Mouse (Mus musculus): ENCODE data around the gene Mfsd5. TPM values are rescaled to one million over a fixed set of nuclear protein-coding genes. Genes with fewer than 3 reads are reported as not detected.

Mfsd5 gene
- polyA plus RNA-seq, 1 experiment from 2014 or later, result 46.7 TPM

DNA sequence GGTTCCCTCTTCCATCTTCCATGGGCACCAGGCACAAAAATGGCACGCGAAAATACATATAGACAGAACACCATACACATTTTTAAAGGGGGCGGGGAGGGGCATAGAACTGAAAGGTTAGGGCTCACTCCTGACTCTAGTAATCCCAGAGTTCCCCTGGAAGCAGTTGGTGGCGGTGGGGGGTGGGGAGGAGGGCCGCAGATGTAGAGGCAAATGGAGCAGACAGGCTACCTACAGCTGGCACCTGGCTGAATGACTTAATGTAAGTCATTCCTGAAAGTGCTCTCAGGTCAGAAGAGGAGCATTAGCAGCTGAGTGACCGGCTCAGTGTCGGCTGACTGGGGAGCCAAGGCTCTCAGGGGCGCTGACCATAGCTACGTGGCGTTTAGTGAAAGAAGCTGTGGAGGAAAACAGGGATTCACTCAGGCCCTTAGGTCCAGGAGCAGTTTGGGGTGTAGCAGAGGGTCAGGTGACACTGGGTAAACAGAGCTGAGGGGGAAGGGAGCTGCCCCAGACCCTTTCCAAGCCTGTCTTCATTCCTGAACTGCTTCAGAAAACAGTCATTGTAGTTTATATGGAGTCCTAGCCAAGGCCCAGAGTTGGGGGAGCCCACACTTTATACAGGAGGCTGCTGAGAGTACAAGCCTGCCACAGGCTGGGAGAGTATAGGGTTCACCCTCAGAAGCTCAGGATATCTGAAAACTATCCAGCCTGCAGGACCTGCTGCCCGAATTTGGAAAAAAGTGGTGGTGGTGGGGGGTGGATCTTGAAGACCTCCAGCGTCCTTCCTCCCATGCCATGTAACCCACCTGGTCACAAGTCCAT lies 36.6 kb upstream of the Mfsd5 start:
- no peak for ATAC-seq
- Histone ChIP-seq H3K27ac (no peak overlapping the region), H3K9ac (0 out of 2 replicates have a peak overlapping the region, but pooled peaks have one; percentile 37), H3K9me3 (replicated peaks) (no peaks in the 10 kb centered on the region), H3K4me2 (no peak overlapping the region), H3K4me1 (peaks cover 37% of the 10 kb centered on the region), H3K4me3 (no peak overlapping the region), H3K27me3 (peaks cover 49% of the 10 kb centered on the region), H3K36me3 (ENCODE audit: poor library complexity, severe bottlenecking) (no peaks in the 10 kb centered on the region)
- WGBS, result 28% methylated on average over 12 of the region's 12 CpGs

DNA sequence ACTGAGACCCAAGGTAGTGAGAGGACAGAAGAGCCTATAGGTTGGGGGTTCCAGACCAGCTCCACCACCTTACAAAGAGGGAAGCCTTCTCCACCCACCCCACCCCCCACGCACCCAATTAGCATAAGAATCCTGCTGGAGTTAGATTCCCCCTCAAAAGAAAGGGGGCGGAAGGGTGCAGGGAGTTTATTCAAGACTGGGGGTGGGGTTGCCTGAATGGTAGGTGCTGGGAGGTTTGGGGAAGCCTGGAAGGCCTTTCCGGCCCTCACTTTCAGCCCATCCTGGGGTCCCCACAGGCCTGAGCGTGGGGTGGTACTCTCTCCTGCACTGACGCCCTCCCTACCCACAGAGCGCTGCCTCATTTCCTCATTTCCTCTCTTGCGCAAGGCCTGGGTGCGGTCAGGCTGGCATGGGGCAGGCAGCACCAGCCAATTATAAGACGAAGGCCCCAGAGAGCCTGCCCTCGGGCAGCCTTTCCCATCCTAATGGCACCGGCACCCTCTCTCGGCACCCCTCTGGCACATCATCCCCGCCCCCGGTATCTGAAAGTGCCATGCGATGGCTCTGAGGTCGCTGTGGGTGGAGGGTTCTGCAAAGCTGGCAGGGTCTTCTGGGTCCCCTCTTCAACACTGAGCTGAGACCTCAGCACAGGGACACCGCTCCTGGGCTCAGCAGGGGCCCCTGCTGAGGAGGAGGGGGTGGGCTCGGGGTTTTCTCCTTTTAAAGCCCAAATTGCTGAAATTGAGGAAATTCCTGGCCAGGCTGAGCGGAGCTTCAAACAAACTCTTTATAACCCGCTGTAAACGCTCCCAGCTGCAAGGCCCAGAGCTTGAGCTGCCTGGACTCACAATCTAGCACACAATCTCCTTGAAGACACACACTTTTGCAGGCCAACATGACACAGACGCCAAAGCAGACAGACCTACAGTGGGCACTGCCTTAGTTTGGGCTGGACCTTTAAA lies 35.7 kb upstream of the Mfsd5 start:
- no peak for ATAC-seq
- H3K9me3 ChIP-seq (replicated peaks), result no peaks in the 10 kb centered on the region
- H3K4me2 ChIP-seq, result peak overlapping the region; percentile 24; the same call in 1 of the 2 replicates
- H3K36me3 ChIP-seq (ENCODE audit: poor library complexity, severe bottlenecking), result no peaks in the 10 kb centered on the region
- peak overlapping the region; percentile 9; the same call in 1 of the 2 replicates for H3K4me3 ChIP-seq
- H3K27ac ChIP-seq, result no peak overlapping the region
- peaks cover 46% of the 10 kb centered on the region for H3K4me1 ChIP-seq
- H3K27me3 ChIP-seq, result peaks cover 54% of the 10 kb centered on the region
- WGBS, result 9% methylated on average over 22 of the region's 22 CpGs
- peak overlapping the region; percentile 37 for H3K9ac ChIP-seq

DNA sequence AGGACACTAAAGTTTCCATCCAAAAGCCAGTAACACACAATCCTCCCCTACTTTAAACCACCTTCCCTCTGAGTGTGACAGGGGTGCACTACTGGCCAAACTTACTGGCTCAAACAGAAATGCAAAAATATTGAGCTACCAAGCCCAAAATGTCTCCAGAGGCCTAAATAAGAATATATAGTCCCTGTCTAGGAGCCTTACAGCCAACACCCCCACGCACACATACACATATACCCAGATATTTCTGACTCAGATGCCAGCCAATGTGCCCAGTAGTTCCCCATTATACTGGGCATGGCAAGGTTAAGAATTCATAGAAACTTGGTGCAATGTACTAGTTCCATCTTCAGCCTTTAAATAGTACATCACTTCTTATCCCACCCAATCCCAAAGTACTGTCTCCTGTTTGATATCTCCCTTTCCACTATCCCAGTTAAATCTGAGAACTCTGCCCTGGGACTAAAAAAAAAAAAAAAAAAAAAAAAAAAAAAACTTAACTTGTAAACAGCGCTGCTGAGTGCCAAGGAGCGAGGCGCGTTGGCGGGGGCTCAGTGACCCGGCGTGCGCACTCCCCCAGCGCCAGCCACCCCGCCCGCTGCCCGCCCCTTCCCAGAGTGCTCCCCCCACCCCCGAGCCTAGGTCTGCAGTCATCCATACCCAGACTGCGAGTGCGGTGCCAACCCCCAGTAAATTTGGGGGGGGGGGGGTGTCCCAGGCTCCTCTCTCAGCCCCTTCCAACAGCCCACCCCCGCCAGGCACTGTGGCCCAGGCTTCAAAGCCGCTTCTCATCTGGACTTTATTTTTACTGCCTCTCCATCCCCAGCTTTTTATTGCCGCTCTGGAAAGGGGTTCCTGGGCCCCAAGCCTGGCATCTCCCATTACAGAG lies 34.7 kb upstream of the Mfsd5 start:
- peak overlapping the region; percentile 97 for H3K4me2 ChIP-seq
- no peaks in the 10 kb centered on the region for H3K9me3 ChIP-seq (replicated peaks)
- peaks cover 65% of the 10 kb centered on the region for H3K27me3 ChIP-seq
- 13% methylated on average over 19 of the region's 19 CpGs for WGBS
- peak overlapping the region; percentile 43; the same call in 1 of the 2 replicates for H3K9ac ChIP-seq
- H3K4me3 ChIP-seq, result peak overlapping the region; percentile 57
- no peak overlapping the region for H3K27ac ChIP-seq
- H3K4me1 ChIP-seq, result peaks cover 52% of the 10 kb centered on the region
- no peak for ATAC-seq
- H3K36me3 ChIP-seq (ENCODE audit: poor library complexity, severe bottlenecking), result no peaks in the 10 kb centered on the region

DNA sequence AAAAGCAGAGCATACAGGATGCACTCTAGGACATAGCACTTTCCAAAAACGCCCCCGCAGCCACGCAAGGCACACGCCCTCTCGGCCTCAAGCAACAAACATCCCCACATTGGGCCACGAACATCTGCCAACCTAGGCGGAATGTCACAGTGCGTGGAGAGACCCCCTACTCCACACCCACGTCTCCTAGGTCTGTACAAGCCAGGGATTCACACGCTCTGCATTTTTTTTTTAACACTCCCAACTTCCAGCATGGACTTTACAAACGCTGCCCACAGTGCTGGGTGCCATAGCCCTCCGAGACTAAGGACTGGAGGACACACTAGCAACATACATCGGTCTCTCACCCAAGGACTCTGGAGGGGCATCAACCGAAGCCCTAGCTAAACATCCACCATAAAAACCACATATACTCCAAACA lies 33.8 kb upstream of the Mfsd5 start:
- Histone ChIP-seq H3K4me2 (peak overlapping the region; percentile 97), H3K27me3 (peaks cover 73% of the 10 kb centered on the region), H3K9me3 (replicated peaks) (no peaks in the 10 kb centered on the region), H3K27ac (no peak overlapping the region), H3K4me1 (peaks cover 56% of the 10 kb centered on the region), H3K9ac (peak overlapping the region; percentile 69), H3K4me3 (peak overlapping the region; percentile 57), H3K36me3 (ENCODE audit: poor library complexity, severe bottlenecking) (no peaks in the 10 kb centered on the region)
- ATAC-seq, result no peak
- 7% methylated on average over 14 of the region's 14 CpGs for WGBS

DNA sequence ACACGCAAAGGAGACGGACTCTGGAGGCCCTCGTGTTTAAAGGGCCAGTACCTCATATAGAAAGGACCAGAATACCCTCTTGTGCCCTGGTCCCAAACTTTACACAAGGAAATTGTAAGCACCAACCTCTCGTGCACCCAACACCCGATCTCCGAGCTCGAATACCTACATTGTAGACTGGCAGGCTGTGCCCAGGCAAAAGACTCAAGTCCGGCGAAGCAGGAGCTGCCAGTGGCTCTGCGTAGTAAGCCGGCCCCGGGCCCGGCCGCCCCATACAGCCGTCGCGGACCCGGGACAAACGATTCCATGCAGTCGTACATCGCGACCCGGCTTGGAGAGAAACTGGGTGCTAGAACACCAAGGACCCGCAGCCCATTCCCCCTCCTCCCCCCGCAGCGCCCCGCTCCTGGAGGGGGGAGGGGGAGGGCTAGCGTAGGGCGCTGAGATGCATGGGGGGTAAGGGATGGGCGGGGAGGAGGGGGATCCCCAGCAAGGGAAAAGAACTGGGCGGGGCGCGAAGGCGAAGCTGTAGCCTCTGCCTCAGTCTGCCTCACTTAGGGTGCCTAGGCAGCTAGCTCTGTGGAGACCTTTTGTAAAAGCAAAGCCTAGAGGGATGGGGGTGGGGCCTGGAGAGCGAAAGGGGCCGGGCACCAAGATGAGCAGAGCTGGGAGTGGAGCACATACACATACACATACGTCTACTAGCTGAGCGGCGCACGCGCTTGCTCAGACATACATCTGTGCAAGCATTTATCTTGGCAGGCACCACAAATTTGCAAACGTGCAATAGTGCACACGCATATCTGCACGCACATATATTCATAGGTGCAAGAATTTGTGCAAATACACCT lies 33.1 kb upstream of the Mfsd5 start:
- H3K4me2 ChIP-seq, result peak overlapping the region; percentile 97
- peak overlapping the region; percentile 72 for H3K27ac ChIP-seq
- H3K36me3 ChIP-seq (ENCODE audit: poor library complexity, severe bottlenecking), result no peaks in the 10 kb centered on the region
- peaks cover 56% of the 10 kb centered on the region for H3K4me1 ChIP-seq
- WGBS, result under 1% methylated on average over 36 of the region's 44 CpGs
- H3K9ac ChIP-seq, result peak overlapping the region; percentile 69
- no peaks in the 10 kb centered on the region for H3K9me3 ChIP-seq (replicated peaks)
- peak overlapping the region; percentile 57 for H3K4me3 ChIP-seq
- H3K27me3 ChIP-seq, result peaks cover 77% of the 10 kb centered on the region
- ATAC-seq, result peak; percentile 86

DNA sequence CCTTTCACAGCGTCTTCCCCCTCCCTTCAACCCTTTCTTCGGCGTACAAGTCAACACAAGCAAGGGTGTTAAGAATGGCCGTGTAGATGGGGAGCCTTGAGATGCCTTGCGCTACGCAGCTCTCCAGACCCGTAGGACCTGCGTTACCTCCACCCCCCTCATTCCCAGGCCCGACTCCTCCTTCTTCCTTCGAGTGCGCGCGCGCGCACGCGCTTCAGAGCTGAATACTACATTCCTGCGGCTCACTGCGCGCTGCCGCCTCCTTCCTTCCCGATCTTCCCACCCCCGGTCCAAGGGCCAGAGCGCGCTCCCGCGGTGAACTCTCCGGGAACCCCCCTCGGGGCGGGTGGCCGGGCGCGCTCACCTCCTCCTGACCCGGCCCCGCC lies 32.4 kb upstream of the Mfsd5 start:
- peak overlapping the region; percentile 72 for H3K27ac ChIP-seq
- H3K9ac ChIP-seq, result peak overlapping the region; percentile 69
- no peaks in the 10 kb centered on the region for H3K36me3 ChIP-seq (ENCODE audit: poor library complexity, severe bottlenecking)
- H3K27me3 ChIP-seq, result peaks cover 74% of the 10 kb centered on the region
- no peaks in the 10 kb centered on the region for H3K9me3 ChIP-seq (replicated peaks)
- WGBS, result under 1% methylated on average over 25 of the region's 35 CpGs
- peaks cover 56% of the 10 kb centered on the region for H3K4me1 ChIP-seq
- ATAC-seq, result peak; percentile 84
- peak overlapping the region; percentile 97 for H3K4me2 ChIP-seq
- H3K4me3 ChIP-seq, result peak overlapping the region; percentile 57

DNA sequence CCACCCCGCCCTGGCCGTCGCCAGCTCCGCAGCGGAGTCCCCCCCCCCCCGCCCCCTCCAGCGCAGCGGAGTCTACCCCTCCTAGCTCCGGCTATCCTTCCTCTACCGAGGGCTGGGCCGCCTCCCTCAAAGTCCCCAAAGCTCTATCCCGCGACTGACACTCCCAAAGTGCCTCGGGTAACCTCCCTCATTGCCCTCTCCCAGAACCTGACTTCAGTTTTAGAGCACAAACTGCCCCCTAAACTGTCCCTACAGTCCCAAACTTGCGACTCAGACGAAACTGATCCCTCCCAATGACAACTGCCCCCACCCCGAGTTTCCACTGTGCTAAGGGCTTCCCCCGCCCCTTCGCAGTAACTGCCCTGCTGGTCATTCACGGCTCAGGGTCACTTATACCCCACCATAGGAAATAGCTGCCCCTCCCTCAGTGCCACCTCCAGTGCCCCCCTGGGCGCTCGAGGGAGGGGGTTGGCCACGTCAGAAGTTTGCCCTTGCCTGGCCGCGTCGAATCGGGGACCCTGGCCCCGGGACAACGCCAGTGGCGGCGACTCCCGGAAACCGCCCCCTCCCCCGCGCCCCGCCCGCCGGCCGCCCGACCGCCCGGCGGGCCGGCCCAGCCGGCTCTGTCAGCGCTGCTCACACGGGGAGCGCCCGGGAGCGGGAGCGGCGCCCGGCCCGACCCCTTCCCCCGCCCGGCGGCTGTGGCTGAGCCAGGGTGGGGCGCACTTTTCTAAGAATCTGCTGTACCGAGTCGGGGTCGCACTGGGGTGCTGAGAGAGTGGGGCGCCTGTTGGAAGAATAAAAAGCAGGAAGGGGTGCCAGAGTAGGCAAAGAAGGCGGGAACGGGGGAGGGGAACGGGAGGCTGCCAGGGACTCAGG lies 31.8 kb upstream of the Mfsd5 start:
- peaks cover 56% of the 10 kb centered on the region for H3K4me1 ChIP-seq
- peak overlapping the region; percentile 69 for H3K9ac ChIP-seq
- no peaks in the 10 kb centered on the region for H3K36me3 ChIP-seq (ENCODE audit: poor library complexity, severe bottlenecking)
- peak overlapping the region; percentile 72 for H3K27ac ChIP-seq
- peak; percentile 37; the same call in 1 of the 2 replicates for ATAC-seq
- H3K27me3 ChIP-seq, result peaks cover 72% of the 10 kb centered on the region
- no peaks in the 10 kb centered on the region for H3K9me3 ChIP-seq (replicated peaks)
- peak overlapping the region; percentile 57 for H3K4me3 ChIP-seq
- under 1% methylated on average over 50 of the region's 65 CpGs for WGBS
- peak overlapping the region; percentile 97 for H3K4me2 ChIP-seq

DNA sequence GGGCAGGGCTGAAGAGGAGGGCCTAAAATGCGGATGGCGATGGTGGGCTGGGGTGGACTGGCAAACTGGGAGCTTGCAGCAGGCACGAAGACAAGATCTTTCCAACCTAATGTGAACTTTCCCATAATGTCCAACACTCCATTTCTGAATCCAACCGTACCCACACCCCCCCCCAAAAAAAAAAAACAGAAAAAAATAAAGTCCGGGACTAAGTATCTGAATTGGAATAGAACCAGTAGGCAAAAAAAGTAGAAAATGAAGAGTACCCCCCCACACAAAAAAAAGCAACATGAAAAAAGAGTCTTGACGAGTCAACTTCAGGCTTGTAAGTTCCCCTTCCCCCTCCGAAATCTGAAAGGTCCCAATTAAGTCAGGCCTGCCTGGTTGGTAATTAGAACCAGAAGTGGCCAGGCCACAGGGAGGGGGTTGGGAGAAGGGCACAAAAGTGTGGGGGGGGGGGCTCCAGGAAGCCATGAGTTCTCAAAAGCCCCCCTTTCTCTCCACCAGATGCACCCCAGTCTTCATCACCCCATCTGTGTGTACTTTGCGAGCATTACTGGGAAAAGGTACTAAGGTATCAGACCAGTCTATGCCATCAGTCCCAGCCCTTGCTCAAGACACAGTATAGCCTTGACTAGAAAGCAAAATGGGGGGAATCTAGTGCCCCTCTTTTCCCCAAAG lies 31.0 kb upstream of the Mfsd5 start:
- peak overlapping the region; percentile 69 for H3K9ac ChIP-seq
- peaks cover 65% of the 10 kb centered on the region for H3K27me3 ChIP-seq
- H3K4me3 ChIP-seq, result peak overlapping the region; percentile 57
- ATAC-seq, result no peak
- WGBS, result 1% methylated on average over 8 of the region's 8 CpGs
- no peaks in the 10 kb centered on the region for H3K9me3 ChIP-seq (replicated peaks)
- no peaks in the 10 kb centered on the region for H3K36me3 ChIP-seq (ENCODE audit: poor library complexity, severe bottlenecking)
- H3K4me2 ChIP-seq, result peak overlapping the region; percentile 97
- H3K4me1 ChIP-seq, result peaks cover 53% of the 10 kb centered on the region
- H3K27ac ChIP-seq, result peak overlapping the region; percentile 22; the same call in 1 of the 2 replicates

DNA sequence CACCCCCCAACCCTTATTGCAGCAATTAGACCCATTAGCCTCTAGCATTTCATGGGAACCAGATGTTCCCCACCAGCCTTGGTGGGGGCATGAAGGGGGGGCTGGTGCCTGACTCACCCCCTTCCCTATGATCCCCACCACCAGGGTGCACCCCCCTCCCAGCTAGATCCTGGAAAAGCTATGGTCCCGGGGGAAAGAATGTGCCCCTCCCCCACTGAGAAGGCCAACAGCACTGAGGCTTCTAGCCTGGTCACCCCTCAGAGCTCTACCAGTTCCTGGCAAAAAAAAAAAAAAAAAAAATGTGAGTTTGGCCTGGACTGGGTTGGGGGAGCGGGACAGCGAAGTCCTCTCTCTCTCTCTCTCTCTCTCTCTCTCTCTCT lies 30.5 kb upstream of the Mfsd5 start:
- Histone ChIP-seq H3K9me3 (replicated peaks) (no peaks in the 10 kb centered on the region), H3K4me3 (no peak overlapping the region), H3K36me3 (ENCODE audit: poor library complexity, severe bottlenecking) (no peaks in the 10 kb centered on the region), H3K9ac (no peak overlapping the region), H3K27ac (no peak overlapping the region), H3K4me1 (peaks cover 48% of the 10 kb centered on the region), H3K4me2 (peak overlapping the region; percentile 97; the same call in 1 of the 2 replicates), H3K27me3 (peaks cover 60% of the 10 kb centered on the region)
- ATAC-seq, result no peak
- 0% methylated on average over 2 of the region's 3 CpGs for WGBS
